Mouse (Mus musculus) embryonic fibroblast, embryonic 13.5 days (primary cell): ENCODE measurements around the gene Rad54l2. TPM values are rescaled to one million over a fixed set of nuclear protein-coding genes. Genes with fewer than 3 reads are reported as not detected.

Source experiments
- H3K27ac ChIP-seq: 2 replicates; pipeline ENCODE4 v1.5.1; 2012; ENCODE audit warnings: low read length, control low read depth, inconsistent platforms; ENCODE audit not compliant: insufficient read depth
- H3K4me1 ChIP-seq: 2 replicates; pipeline ENCODE4 v1.6.1; 2011; ENCODE audit warnings: low read length; ENCODE audit not compliant: control insufficient read depth, insufficient read depth
- H3K4me3 ChIP-seq: 2 replicates; pipeline ENCODE4 v1.5.1; 2011; ENCODE audit warnings: mild to moderate bottlenecking, control low read depth, low read length; ENCODE audit not compliant: insufficient read depth
- CTCF ChIP-seq: IDR thresholded peaks from 2 replicates; pipeline ENCODE4 v1.5.1; 2011; ENCODE audit warnings: mild to moderate bottlenecking, control low read depth, low read length, moderate library complexity, borderline replicate concordance; ENCODE audit not compliant: insufficient read depth
- POLR2A ChIP-seq: IDR thresholded peaks from 2 replicates; pipeline ENCODE4 v1.6.1; 2011; ENCODE audit warnings: low read depth, mild to moderate bottlenecking, control low read depth, low read length, moderate library complexity
- polyA plus RNA-seq: library from polyadenylated mRNA; stranded (reverse); fragments of >200 nt; gene quantifications from 2 replicates; pipeline ENCODE4 v1.2.4, GENCODE M21; 2011; ENCODE audit warnings: low read depth; ENCODE audit not compliant: missing spikeins, insufficient read length

The Rad54l2 gene
- polyA plus RNA-seq = 17.7 and 18.5 TPM in 2 replicates

DNA sequence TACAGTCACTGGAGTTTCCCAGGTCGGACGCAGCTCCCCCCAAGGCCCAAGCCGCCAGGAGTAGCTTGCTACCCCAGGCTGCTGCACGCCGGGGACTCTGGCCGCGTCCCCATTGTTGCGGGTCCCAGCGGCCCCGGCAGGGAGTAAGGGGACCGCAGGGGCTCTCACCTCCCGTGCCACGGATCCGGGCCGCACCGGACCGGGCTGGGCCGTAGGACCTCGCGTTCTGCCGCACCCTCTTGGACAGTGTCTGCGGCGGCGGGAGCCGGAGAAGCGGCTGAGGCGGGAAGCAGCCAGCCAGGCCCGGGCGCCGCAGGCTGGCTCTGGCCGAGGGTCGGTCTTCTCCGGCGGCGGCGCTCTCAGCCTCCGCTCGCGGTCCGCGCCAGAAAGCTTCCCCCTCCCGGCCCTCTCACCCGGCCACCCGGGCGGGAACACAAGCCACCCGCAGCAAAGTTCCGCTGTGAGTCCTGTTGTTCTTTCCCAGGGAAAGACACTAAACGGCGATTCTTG lies at the start of gene Rad54l2:
Gene Rad54l2, minus strand, starts transcription at position 383 of the 510 bp plus-strand sequence.
- TF ChIP-seq CTCF = no peak
- peak; percentile 59 for TF ChIP-seq POLR2A
- H3K4me3 ChIP-seq = peak within 1 kb of the TSS; percentile 97
- H3K27ac ChIP-seq = peak within 1 kb of the TSS; percentile 89
- no peaks in the 10 kb centered on the region; the same call in 1 of the 2 replicates for H3K4me1 ChIP-seq

DNA sequence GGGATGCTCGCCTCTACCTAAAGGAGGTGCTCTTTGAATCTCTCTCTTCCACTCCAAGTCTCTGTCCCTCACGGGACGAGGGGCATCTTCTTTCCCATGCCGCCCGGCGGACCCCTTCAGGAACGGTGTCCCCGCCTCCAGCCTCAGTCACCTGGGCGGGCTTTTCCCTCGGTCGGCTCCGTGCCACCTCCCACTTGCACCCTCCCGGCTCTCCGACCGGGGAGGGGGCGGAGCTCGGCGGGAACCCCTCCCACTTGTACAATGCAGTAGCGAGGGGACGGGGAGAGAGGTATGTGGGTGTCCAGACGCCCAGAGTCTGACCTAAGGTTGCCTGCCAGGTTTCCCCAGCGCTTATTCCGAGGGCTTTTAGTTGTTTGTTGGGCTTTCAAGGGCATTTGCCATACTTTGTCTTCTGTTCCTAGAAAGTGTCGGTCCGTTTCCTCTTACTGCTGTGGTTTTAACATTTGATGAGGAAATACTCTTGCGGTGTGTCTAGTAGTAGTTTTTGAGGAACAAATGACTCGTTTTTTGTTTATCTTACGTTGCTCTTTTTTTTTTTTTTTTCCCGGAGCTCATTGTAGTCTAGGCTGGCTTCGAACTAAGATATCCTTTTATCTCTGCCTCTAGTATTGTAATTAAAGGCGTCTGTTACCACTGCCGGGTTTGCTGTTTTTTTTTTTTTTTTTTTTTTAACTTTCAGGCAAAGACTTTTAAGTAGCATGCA lies 33.5 kb upstream of the Rad54l2 start:
- Histone ChIP-seq H3K4me1 (no peaks in the 10 kb centered on the region), H3K27ac (peak overlapping the region; percentile 51), H3K4me3 (peak overlapping the region; percentile 97)
- TF ChIP-seq CTCF (no peak), POLR2A (peak; percentile 61)

DNA sequence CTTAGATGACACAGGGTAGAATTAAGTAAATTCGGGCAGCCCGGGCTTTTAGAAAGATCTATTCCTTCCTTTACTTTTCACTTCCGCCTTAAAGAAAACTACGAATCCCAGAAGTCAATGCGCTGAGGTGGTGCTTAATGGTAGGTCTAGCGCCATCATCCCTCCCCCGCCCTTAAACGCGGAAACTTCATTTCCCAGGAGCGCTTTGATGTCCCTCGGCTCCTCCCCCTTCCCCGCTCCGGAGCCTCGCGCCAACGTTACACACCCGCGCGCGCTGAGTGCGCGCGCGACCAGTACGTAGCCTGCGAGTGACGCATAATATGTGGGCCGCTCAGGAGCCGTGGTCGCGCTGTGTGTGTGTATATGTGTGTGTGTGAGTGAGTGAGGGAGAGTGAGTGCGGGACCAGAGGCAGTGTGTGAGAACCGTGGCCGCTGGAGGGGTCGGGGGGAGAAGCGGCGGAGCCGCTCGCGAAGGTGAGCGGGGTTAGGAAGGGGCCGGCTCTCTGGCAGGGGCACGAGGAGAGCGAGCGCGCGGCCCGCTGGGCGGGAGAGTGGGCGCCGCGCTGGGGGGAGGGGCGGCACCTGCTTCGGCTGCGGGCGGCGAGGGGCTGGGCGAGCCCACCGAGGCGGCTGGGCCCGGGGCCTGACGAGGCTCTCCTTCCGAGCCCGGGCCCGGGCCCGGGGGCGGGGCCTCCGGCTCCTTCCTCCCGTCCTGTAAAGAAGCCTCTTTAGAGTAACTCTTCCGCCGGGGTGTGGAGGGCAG lies 32.8 kb upstream of the Rad54l2 start, which contains the start of gene Dcaf1:
Gene Dcaf1, plus strand, starts transcription at position 257 of the 763 bp plus-strand sequence.
- no peak for TF ChIP-seq CTCF
- peak; percentile 79; the same call in 1 of the 2 replicates for TF ChIP-seq POLR2A
- Histone ChIP-seq H3K4me3 (peak within 1 kb of the TSS; percentile 97), H3K4me1 (no peaks in the 10 kb centered on the region), H3K27ac (peak within 1 kb of the TSS; percentile 51)

DNA sequence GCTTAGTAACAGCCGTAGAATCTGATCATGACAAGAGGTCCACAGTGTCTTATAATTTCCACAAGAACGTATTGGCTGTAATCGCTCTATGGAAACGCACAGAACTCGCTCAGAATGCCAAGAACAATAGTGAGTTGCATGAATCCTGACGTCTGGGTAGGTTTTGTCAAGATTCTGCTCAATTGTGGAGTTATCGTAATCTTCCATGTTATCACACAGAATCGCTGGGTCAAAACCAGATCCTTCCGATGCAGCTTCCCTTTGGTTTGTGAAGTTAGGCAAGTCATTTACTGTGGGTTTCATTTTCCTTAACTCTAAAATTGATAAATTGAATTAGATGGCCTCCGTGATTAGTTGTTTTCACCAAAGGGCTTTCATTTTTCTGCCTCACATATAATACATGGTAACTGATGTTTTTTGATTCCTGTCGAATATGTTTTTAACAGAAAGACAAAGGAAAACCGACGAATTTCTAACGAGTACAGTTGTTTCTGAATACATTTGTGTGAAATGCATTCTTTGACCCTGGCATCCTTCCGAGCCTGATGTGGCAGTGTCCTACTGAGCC lies 32.1 kb upstream of the Rad54l2 start:
- Histone ChIP-seq H3K27ac (no peak overlapping the region), H3K4me1 (no peaks in the 10 kb centered on the region), H3K4me3 (peak overlapping the region; percentile 46)
- TF ChIP-seq CTCF = no peak
- TF ChIP-seq POLR2A = no peak

DNA sequence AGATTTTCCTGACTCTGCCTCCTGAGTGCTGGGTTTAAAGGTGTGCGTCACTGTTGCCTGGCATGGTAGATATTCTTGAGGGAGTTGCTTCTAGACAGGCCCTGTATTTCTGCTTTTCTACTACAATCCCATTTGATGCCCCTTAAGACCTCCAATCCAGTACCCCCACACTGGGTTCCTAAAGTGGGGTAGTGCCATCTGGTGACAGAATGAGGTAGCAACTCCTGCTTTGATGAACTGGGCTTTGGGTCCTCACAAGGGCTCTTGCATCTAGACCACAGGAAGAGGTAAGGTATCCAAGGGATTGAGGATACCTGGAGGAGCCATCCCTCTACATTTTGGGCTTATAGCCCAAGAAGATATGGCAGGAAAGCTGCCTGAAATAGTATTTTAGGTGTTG lies 30.2 kb upstream of the Rad54l2 start:
- Histone ChIP-seq H3K4me3 (no peak overlapping the region), H3K4me1 (no peaks in the 10 kb centered on the region), H3K27ac (no peak overlapping the region)
- TF ChIP-seq POLR2A (no peak), CTCF (no peak)

DNA sequence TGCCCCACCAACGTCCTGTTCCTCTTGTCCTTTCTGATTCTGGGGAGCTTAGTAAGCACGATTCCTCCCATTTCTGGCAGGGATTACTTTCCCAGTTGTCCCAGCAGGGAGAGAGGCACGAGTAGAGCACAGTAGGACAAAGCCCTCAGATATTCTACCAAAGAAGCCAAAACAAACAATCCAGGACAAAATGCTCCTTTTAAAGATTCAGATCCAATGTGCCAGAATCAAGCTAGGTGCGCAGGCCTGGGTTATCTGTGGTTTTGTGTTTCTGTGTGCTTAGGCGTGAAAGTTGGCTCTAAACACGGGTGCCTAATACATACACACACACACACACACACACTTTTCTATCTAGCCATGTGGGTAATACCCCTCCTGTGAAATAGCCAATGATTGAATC lies 29.2 kb upstream of the Rad54l2 start:
- H3K27ac ChIP-seq = no peak overlapping the region
- H3K4me1 ChIP-seq = no peaks in the 10 kb centered on the region
- H3K4me3 ChIP-seq = no peak overlapping the region
- TF ChIP-seq CTCF = no peak
- no peak for TF ChIP-seq POLR2A

DNA sequence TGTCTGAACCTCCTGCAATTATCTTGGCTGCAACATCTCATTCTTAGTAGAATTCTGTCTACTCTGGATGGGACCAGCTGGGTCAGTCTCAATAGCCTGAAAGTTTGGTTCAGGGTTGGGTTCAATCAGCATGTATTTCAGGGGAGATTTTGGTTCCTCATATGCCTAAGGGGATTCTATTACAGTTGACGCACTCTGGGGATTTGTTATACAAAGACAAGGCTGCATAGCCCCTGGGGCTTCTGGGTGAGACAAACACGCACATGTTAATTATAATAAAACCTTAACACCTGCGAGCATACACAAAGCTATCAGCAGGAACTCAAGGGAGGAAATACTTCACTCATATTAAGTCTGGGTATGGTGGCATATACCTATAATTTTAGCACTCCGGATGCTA lies 17.5 kb upstream of the Rad54l2 start:
- TF ChIP-seq CTCF (no peak), POLR2A (no peak)
- Histone ChIP-seq H3K27ac (no peak overlapping the region), H3K4me3 (no peak overlapping the region), H3K4me1 (no peaks in the 10 kb centered on the region)

DNA sequence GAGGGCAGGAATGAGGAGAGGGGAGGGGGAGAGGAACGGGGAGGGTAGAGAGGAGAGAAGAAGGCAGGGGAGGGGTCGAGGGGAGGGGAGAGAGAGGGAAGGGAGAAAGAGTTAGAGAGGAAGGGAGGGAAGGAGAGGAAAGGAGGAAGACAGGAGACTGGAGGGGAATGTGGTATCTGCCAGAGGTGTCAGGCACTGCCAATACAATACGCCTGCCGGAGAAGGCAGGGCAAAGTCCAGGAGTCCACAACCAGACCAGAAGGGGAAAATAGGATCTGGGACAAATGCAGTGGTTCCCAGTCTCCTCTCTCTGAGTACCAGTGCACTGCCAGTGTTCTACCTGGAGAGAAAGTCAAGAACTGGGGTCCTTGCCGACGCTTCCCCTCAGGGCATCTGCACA lies 1.8 kb upstream of the Rad54l2 start:
- TF ChIP-seq POLR2A = no peak
- Histone ChIP-seq H3K4me3 (no peak overlapping the region), H3K4me1 (no peaks in the 10 kb centered on the region; the same call in 1 of the 2 replicates), H3K27ac (no peak overlapping the region)

DNA sequence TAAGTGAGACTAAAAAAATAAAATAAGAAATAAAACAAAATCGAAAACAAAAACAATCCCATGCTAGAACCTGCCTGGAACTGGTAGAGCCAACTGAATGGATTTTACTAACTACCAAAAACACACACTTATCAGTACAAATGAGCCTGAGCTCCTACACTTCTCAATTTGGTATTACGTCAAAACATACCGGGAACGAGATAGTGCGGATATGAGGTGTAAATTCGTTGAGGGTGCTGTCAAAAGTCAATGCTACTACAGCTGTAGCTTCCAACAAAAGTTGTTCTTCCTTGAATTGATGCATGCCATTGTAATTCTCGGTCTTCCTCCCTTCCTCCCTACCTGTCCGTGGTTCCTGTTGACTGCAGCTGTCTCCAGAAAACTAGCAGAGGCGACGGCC lies 369 bp upstream of the Rad54l2 start:
- H3K4me3 ChIP-seq = peak overlapping the region; percentile 97
- TF ChIP-seq POLR2A = no peak
- no peak for TF ChIP-seq CTCF
- H3K27ac ChIP-seq = no peak overlapping the region
- no peaks in the 10 kb centered on the region; the same call in 1 of the 2 replicates for H3K4me1 ChIP-seq
